Mouse (Mus musculus) ovary, postnatal 10 days (tissue): ENCODE results near the gene Krt83.

Source experiments
- DNase-seq: peaks from one replicate; pipeline ENCODE4 v3.0.0; 2022; ENCODE audit warnings: low spot score

Gene Krt83

DNA sequence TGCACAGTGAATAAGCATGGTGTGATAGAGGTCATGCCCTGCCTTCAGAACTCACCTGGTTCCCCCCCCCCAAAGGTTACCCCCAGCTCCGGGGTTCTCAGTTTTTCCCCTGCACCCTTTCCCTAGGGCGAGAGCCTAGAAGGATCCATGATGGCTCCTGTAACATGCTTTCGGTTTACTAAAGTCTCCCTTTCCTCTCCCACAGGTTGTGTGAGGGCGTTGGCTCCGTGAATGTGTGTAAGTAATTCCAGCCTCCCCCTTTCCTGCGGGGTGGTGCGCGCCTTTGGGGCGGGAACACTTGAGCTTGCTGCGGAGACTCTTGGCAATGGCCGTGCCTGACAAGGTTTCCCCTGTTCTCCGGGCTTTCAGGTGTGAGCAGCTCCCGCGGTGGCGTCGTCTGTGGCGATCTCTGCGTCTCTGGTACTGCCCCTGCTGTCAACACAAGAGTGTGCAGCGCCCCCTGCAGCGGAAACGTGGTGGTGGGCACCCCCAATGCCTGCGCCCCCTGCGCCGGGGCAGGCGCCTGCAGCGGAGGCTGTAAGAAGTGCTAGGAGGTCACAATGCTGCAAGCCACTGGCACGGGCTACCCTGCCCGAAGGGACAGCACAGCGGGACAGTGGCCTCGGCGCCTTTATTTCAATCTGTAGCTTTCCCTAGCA is 12.2 kb downstream of the Krt83 start:
- DNase-seq = no peak

DNA sequence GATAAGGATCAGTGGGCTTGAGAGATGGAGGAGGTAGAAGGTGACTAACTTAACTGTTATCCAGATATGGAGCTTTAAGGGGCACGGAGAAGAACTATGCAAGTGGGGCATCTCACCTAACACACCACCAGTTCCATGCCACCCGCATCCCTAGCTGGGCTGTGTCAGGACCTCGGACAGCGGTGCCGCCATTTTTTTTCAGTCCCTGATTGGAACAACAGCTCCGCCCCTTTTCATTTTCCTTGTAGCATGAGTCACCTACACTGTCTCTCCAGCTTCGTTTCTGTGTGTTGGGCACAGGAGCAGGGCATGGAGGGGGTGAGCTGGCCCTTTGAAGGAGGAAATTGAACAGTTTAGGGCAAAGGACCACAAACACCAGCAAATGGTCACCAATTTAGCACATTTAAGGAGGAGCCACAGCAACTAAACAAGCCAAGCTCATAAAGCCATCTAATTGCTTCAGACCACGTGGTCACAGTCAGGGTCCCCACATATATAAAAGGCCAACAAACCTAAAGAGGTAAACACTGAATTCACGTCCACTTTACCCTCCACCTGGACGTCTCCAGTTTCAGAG is 18.3 kb downstream of the Krt83 start, which contains the start of gene Krt86:
Gene Krt86, plus strand, starts transcription at position 527 of the 577 bp plus-strand sequence.
- no peak for DNase-seq

DNA sequence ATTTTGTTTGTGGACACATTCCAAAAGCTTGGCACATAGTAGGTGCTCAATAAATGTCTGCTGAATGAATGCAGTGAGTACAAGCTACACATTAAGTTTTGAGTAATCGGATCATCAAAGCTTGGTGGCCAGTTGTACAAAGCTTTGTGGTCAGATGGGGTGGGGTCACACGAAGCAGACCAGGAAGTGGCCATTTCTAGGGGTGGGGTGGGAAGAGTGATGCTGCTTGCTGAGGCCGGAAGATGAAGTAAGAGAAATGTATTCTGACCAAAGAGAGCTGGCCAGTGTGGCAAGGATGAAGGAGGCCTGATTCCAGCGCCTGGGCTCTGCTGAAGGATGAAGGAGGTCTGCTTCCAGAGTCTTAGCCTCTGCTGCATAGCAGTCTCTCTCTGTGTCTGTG is 22.2 kb downstream of the Krt83 start:
- no peak for DNase-seq

DNA sequence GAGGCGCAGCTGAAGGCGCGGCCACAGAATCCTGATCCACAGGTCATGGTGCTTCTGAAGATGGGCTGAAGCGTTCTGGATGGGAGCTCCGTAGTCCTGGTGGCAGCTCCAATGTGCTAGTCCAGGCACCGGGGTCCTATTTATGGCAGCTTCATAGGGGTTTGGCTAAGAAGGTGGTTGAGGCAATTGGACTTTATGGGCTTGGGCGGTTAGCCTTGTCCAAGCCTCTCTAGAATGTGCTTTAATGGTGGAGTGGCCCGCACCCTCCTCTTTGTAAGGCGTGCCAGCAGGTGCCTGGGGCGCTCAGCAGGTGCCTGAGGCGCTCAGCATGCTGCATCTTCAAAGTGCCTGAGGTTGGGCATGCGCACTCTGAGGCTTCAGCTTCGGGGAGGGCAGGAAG is 27.7 kb downstream of the Krt83 start, which contains the start of gene Krt81:
Gene Krt81, minus strand, starts transcription at position 101 of the 400 bp plus-strand sequence.
- DNase-seq = no peak

DNA sequence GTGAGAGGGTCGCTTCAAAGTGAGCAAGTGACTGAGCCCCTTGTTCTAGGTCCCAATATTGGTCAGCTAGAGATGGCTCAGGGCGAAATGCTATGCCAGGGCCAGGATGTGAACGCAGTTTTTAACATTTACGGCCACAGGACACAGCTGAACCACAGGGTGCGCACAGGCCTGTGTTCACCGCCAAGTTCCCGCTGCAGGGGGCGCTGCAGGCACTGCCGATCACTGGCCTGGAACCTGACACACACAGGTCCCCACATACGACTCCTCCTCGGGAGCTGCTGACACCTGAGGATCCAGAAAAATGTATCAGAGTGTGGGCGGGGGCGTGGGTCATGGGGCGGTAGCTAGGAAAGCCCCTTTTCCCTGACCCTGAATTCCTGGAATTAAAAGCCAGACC is 32.0 kb downstream of the Krt83 start:
- DNase-seq = no peak

DNA sequence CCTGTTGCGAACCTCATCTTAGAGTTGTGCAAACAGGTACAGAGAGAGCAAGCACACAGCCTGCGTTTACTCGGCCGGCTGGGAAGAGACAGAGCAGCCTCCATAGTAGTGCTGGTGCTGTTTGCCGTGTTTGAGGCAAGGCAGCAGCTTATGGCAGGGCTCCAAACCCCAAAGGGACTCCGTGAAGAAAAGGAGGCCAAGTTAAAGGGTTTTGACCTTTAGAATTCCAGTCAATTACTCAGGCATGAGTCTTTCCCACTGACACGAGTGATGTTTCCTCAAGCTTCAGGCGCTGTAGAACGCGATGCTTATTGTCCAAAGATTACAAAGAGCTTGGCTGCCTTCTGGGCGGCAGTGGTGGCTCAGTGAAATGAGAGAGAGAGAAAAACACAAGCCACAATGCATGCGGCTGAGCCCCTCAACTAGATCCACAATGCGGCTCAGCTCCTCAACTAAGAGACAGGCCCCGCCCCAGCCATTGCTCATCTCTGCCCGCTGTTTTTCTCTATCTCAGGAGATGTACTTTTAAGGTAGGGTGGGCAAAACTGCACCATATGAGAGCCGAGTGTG is 32.9 kb downstream of the Krt83 start:
- no peak for DNase-seq

DNA sequence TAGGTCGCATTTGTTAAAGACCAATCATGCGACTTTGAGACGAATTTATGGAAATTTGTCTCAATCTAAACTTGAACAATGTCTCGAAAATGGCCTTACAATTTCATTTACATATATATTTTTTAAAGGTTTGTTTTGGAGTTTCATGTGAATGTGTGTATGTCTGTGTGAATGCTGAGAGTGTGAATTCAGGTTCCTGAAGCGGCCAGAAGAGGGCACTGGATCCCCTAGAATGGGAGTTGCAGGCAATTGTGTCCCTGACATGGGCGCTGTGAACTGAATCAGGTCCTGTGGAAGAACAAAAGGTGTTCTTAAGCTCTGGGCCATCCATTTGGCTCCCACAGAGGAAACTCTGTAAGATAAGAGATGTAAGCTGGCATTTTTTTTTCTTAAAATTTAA is 35.4 kb downstream of the Krt83 start:
- no peak for DNase-seq

DNA sequence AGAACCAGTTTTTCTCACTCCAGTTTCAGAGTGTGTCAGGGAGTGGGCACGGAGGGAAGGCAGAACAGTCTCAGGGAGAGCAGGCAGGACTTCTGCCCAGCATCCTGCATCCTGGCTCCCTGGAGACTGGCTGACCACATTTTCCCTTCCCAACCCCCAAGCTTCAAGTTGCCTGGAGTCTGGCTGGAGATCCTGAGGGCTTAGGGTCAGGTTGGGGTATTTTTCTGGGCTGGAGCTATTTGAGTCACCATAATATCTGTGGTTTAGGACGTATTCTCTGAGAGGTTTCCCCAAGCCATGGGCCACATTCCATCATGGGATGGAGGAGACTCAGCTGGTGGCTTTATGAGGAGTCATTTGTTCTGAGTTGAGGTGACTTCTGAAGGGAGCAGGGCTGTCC is 36.0 kb downstream of the Krt83 start:
- DNase-seq = no peak

DNA sequence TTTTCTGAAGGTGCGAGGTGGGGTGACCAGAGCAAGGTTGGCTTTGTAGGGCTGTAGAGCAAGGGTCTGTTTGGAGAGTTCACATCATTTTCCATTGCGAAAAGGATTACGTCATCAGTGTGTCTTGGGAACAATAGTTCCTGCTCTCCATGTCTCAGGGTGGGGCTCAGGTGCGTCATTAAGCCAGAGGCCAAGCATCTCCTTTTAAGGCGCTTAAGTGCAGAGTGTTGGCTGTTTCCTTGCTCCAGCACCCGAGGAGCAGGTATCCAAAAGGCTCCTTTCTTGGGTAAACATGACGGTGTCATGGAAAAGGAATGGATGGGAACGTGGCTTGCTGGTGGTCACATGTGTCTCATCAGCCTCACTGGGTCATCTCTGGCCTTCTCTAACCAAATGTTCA is 36.5 kb downstream of the Krt83 start:
- no peak for DNase-seq

DNA sequence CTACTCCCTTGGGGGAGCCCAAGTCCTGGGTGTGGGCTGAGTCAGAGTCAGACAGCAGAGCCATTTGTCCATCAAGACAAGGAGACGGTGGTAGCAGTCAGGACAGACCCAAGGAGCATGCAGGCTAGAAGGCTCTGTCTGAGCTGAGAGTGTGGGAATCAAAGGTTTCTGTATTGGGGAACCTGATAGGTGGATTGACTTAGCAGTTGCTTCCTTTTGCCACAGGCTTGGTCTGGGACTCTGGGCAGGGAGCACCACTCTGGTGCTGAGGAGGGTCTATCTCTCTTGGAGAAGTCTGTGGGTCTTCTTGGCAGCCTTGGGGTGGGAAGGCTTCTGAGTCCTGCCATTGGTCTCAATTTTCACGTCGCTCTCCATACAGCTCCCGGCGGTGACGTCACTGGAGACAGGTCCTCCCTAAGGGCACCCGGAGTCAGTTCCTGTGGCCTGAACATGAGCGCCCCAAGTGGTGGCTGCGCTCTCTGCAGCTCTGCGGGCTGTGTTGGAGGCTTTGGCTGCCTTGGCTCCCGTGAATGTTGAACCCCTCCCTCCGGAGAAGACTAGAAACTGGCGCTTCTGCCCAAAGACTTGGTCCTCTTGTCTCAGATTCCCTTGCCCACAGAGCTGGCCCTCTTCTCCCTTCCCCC is 38.1 kb downstream of the Krt83 start:
- peak; percentile 56 for DNase-seq

DNA sequence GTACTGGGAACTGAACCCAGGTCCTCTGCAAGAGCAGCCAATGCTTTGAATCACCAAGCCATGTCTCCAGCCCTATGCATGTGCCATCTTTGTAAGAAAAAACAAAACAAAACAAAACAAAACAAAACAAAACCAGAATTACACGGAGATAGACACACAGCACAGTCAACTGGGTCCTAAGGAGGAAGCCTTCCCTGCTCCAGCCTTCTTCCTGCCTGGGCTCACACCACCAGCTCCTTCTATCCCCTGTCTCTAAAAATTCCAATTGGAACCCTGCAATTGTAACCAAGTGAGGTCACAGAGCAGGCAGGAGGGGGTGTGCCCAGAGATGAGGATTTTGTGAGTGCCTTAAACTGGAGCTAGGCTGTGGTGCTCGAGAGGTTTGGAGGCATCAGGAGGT is 43.9 kb downstream of the Krt83 start, which contains the start of gene Krt88:
Gene Krt88, plus strand, starts transcription at position 301 of the 400 bp plus-strand sequence.
- DNase-seq = no peak

DNA sequence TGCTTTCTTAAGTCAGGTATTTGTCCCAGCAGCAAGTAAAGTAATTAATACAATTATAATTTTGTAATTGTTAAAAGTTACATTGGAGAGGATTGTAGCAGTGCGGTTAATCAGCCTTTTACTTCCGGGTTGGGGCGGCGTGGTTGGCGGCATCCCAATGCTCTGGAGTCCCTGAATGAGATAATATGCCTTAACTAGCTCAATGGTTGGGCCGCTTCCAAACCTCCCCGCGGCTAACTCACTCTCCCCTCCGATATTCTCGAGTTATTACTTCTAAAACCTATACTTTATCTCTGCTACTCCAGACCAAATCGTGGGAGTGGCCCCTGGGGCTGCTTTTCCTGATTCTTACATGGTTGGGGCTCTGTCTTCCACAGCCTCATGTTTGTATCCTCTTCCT is 44.7 kb downstream of the Krt83 start:
- DNase-seq = no peak

DNA sequence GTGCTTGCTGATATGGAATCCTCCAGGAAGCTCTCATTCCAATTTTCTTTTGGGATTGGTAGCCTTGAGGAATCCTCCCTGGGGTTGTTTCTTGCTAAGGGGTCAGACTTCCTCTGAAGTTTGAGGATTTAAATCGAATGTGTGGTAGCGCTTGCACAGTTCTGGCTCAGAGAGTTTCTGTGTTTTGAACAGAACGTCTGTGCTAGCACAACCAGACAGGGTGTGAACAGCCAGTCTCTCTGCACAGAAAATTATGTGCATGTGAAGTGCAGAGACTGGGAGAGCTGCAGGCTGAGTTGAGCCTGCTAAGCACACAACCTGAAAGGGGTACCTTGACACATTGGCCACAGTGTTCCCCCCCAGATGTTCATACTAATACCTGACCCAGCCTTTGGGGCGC is 50.5 kb downstream of the Krt83 start:
- no peak for DNase-seq

DNA sequence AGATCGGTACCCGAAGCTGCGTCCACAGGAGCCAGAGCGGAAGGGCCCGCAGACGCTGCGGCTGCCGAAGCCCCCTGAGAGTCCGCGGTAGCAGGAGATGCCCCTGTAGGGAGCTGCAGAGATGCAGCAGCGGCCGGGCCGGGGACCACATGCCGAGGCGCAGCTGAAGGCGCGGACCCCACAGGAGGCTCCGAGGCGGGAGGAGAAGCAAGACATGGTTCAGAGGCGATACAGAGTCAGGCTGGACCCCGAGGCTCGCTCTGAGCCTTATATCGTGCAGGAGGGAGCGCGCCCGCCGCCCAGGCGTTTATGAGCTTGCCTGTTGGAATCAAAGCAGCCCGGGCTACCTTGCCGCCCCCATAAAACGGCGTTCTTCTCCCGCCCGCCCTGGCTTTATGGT is 52.8 kb downstream of the Krt83 start, which contains the start of gene Krt87:
Gene Krt87, minus strand, starts transcription at position 250 of the 400 bp plus-strand sequence.
- DNase-seq = no peak

DNA sequence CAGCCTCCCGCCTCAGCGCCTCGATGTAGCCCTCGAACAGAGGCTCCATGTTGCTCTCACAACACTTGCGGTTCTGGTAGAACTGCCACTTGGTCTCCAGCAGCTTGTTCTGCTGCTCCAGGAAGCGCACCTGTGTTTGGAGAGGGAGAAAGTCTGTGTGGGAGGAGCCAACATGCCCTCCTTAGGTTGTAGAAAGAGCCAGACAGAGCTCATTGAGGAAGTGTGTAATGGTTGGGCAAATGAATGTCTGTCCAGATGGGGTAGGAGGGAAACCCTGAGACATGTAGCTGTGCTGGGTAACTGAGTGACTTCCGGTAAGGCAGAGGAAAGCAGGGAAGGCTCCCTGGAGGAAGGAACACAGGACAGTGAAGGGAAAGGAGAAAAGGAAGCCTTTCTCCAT is 54.7 kb downstream of the Krt83 start:
- no peak for DNase-seq
